Mouse (Mus musculus) adrenal gland, postnatal 36 days (tissue): ENCODE measurements at regions not wholly inside any gene's neighbourhood (a gene's known extent, or its start where the extent isn't known, plus 50 kb on each side); places are given as distances from the start of the nearest gene placed in this dataset.

ENCODE experiments used
- DNase-seq, 2 experiments: peaks; one replicate each; pipeline ENCODE4 v3.0.0; 2021; ENCODE audit warnings: mixed read lengths in 1 of 2

DNA sequence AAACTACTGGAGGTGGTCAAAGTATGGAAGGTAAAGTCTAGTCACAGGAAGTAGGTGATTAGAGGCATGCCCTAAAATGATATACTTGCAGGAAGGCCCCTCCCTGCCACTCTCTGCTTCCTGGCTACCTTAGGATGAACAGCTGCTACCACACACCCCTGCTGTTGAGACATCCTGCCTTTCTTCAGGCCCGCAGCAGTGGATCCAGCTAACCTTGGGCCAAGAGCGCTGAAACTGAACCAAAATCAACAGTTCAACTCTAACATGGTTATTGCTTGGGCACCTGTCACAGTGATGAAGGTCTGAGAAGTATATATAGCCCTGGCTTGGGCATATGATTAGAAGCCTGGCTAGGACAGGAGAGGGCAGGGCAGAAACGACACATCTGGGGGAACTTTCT, 352.4 kb downstream of the Prdm2 start:
- no peak for DNase-seq

DNA sequence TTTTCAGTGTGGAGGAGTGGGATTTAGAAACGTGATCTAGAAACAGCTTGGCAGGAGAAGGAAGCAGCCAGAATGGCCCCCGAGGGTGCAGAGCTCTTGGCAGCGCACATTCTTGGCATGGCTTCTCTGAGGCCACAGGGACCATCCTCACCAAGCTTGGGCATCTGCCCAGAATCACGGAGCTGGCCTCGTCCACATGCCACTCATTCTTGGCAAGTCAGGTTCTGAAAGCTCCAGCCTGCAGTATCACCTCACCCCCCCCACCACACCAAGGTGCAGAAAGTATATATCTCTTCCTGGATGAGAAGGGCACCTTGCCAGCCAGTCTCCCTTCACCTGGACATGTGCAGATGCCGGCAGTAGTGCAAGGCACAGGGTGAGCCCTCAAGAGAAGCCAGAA, 356.2 kb downstream of the Prdm2 start:
- DNase-seq = peak; percentile 70 to 76

DNA sequence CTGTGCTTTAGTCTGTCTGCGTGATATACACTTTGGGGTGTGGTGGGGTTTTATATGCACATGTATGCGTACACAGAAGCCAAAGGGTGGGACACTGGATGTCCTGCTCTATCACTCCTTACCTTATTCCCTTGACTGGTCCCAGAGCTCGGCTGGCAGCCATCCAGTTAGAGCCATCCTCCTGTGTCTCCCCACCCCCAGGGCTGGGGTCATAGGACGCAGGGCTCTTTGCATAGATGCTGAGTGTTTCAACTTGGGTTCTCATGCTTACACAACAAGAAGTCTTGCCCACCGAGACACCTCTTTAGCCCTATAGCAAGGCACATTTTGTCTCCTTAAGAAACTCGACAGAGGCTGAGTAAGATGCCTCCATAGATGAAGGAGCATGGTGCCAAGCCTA, 357.2 kb downstream of the Prdm2 start:
- DNase-seq = no peak

DNA sequence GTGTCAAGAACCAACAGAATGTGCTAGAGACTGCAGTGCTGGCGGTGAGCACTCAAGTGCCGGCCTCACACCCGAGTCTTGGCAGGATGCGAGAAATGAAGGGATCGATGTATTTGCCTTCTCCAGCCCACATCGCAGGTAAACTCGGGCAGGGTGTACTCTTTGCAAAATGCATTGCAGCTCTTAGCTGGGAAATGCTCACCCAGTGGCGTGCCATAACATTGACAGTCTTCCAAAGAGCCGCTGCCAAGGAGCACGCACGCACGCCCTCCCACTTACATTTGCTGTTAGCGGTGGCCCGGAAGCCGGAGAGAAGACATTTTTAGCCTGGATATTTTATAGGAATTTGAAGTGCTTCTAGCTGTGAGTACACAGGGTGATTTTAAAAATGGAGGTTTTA, 358.9 kb downstream of the Prdm2 start:
- no peak for DNase-seq

DNA sequence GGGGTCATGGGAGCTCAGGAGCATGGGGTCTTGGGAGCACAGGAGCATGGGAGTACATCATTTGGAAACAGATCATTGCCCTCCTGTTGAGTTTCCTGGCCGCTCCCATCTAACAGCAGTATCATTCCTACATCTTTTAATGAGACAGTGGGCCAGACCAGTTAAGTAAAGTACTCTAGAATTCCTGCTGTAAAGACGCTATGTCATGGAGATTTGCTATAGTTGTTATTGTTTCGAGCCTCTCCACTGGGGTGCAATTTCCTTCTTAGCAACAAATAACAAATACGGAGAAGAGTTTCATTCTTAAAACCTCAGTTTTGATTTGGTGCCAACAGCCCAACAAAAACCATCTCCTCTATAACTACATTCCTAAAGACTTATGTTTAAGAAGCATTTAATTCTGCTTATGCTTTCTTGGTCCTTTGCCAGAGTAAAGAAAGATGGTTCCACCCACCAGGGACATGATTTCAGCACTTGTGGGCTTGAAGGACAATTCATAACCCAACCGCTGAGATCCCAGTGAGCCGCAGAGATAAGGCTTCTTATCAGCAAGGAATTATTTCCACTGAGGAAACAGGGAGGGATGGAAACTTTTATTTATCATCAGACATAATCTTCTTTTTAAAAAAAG, 367.6 kb downstream of the Prdm2 start:
- DNase-seq = no peak

DNA sequence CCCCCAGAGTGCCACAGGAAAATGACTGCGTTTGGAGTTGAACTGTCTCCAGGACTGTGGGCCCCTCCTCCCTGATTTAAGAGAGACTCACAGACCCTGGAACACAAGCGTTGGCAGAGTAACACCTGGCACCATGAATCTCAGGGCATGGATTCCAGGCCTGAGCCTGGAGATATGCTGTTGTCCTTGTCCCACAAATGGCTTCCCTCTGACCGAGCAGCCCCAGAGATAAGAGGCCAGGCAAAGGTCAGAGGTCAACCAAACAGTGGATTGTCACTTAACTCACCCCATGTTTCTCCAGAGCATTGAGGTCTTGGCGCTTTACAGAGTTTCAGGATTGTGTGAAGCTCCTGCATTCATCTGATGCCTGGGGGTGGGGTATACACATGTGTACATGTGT, 373.3 kb downstream of the Prdm2 start:
- DNase-seq = no peak

DNA sequence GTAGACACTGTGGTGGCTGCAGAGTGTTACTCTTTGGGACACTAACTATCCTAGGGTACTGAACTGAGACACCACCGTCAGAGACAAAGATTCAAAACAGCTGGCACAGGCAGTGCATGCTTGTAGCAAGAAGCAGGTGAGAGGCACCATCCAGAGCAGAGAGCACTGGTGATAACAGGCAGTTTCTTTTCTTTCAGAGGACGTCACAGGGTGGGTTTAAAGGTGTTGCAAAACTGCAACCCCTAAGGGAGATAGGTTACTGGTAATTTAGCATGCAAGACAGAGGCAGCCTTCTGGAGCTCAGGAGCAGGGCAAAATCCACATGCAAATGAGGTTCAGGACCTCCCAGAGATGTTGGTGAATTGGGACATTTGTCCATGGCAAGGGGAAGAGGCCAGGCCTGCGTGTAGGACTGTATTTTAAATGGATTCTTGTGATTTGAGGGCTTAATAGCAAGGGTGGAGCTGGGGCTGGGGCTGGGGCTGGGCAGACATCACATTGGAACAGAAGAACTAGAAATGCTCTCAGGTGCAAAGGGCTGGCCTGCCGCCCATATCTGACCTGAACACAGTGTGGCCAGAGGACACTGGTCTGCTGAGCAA, 374.3 kb downstream of the Prdm2 start:
- DNase-seq = no peak

DNA sequence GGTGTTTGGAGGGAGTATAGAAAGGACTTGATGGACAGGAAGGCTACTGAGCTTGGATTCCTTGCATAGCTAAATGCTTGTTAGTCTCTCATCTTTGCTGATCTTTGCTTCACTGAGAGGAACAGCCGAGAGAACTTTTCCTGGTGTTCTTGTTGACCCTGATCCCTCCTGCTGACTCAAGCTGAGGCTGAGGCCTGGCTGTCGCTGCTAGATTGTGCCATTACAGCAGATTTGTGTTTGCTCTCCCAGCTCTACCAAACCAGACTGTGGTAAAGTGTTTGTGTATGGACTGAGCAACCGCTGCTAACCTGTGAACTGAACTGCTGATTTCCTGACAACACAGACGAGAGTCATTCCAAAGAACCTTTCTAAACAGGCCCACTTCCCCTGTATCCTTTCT, 375.2 kb downstream of the Prdm2 start:
- DNase-seq = no peak

DNA sequence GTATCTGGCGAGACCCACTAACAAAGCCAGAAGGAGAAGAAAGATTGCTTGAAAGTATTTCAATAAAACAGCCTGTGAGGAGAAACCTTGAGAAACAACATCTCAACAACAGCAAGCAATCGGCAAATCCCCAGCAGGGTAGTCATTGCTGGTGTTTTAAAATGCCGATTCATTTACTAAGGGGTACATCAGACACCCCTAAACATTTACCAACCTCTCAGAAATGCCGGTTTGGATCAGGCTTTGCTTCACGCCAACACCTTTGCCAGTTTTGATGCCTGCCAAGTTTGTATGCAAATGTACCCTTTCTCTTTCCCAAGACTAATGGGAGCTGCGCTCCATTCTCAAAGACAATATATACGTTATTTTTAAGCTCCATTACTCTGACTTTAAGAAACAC, 383.1 kb downstream of the Prdm2 start:
- no peak for DNase-seq

DNA sequence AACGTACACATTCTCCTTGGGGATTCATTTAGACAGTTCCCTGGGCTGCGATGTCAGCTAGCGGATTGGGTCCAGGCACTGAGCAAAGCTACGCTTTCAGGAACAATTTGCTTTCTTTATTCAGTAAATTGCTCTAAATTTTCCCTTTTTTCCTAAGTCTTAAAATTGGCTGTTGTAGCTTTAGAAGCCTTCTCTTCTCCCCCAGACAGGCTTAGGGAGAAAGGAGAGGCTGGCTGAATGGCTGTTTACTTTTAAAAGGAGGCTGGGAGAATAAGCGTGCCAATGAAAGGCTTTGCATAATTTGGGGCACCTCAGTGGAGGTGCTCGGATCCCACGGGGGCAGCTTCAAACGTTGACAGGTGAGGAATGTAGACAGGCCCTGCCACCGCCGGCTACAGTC, 383.8 kb downstream of the Prdm2 start:
- no peak for DNase-seq

DNA sequence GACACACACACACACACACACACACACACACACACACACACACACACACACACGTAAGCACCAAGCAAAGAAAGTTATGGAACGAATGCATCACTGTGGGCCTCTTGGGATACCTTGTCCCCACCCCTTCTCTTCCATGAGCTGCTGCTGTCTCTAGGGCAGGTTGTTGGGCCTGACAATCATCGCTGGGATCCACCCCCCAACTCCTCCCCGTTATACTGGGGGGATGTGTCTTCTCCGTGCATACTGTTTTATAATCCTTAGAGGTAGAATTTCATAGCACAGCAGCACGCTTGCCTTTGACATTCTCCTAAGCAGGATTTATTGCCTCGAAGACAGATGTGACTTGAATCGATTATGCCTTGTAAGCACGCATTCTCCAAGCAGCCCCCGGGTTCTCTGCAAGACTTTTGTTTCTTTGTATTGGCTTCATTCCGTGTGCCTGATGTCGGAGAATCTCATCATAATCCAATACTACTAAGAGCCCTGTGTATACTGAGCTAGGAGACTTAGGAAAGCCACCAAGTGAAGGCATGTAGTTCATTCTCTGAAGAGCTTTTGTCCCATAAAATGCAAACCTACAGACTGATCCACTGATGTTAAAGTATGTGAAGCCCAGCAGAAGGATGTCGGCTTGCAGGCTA, 386.4 kb downstream of the Prdm2 start:
- DNase-seq = peak in 1 of 2 experiments; percentile 10

DNA sequence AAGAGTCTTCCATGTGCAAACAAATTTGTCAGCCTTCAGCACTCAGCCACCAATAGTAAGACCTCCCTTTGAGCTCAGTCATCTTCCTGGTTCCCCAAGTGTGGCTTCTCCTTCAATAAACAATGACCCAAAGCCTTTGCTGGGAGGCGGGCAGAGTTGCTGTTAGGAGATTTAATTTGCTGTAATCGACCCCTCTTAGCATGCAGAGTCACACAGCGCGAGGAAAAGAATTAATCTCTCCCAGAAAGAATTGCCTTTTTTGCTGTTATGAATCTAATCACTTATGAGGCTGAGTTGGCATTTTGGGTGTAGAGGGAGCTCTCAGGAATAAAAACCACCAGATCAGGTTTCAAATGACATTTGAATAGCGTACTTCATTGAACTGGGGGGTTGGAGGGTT, 387.0 kb downstream of the Prdm2 start:
- DNase-seq = no peak

DNA sequence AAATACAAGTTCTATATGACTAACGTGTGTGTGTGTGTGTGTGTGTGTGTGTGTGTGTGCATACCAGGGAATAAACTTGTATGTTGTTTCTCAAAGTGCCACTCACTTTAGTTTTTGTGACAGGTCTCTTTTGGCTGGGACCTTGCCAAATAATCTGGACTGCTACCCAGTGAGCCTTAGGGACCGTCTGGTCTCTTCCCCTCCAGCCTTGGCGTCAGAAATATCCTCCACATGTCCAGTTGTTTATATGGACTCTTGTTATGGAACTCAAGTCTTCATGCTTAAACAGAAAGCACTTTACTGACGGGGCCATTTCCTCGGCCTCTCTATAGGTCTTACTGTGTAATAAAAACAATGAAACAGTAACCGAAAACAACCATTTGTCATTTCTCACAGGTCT, 394.4 kb downstream of the Prdm2 start:
- DNase-seq = no peak

DNA sequence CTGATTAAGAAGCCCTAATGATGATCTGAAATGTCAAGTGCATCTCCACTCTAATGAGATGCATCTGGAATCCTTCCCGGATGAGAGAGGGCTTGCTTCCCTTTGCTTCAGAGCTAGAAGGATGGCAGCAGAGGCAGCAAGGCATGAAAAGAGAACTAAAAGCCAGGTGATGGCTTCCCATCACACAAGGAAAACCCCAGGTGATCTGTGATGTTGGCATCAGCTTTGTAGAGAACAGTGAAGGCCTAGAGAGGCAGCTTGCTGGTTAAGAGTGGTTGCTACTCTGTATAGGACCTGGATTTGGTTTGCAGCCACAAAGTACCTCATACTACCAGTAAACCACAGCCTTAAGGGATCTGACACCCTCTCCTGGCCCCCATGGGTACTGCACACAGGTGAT, 395.8 kb downstream of the Prdm2 start:
- DNase-seq = no peak

DNA sequence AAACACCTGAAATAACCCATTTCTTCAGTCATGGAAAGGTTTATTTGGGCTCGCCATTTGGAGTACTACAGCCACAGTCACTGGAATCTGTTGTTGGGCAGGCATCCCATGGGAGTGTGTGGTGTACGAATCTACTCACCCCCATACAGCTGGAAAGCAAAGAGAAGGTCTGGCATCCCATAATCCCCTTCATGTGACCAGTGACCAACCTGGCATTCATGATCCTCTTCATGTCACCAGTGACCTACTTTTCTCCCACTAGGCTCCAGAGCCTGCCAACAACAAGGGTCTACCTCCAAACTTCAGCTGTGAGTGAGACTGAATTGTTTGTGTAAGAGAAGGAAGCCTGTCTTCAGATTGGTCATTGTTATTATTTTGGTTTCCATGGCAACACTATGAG, 409.0 kb downstream of the Prdm2 start:
- DNase-seq = no peak

DNA sequence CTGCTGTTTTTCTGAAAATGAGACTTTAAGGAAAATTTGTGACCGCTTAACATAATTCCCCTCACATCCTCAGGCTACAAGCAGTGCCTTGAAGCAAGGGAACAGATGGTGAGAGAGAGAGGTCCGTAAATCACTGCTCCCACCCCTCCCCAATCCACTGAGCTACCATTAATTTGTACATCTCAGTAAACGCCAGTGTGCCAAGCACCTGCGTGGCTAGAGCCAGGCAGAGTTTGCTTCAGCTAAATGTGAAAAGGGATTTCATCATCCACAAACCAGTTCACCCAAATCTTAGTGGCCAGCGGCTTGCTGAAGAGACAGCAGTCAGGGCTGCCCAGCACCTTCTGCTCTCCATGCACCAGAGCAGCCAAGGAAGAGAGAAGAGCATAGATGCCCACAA, 413.5 kb downstream of the Prdm2 start:
- DNase-seq = no peak

DNA sequence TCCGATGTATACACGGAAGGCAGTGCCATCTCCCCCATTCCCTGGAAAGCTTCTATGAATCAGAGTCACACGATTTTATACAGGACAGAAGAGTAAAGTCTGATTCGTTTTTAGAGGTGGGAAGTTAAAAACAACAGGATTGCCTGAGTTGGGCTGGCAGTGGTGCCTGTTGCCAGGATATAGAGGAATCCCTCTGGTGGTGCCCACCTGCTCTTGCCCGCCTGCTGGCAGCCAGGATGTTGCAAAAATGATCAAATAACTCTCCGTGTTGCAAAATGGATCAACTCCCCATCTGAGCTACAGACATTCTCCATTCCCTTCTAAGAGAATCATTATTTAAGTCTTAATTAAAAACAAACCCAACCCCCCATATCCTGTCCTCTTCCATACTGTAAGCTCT, 414.0 kb downstream of the Prdm2 start:
- no peak for DNase-seq

DNA sequence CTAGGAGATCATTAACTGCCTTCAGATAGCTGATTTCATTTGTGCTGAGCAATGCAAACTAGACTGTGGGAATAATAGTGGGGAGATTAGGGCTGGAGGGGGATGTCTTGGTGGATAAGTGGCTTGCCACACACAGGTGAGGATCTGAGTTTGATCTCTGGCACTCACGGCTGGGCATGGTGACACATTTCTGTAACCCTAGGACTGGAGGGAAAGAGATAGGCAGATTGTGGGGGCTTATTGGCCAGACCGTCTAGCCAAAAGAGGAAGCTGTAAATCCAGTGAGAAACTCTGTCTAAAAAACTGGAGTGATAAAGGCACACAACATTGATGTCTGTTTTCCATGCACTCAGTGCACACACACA, 420.2 kb downstream of the Prdm2 start:
- no peak for DNase-seq

DNA sequence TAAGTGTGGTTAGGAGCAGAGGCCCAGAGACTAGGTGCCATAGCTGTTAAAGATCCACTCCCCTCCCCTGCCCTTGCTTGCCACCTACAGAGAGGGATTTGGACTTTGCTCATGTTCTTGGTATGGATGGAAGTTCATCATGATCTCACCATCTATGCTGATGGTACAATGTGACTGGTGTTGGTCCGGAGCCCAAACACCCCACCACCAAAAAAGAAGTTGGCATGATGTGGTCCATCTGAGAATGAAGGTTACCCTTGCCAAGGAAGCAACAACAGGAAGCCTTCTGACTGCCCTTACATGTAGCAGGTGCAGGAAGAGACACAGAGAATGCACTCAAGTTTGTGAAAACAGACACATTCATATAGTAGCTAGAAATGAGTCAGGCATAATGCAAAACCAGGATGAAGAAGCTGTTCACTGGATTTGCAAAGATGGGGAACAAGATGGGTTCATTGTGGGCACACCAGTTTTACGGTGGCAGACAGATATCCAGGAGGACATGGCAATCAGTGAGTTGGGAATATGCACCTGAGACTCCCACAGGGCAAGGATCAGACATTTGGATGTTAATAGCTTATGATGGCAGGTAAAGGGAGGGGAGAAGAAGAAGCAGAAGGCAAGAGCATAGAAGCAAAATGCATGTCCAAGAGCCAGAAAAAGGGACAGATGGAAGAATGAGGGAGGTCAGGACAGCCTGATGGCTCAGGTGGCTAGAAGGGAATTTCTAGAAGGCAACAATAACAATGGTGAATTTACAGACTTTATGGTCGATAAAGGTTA, 420.8 kb downstream of the Prdm2 start:
- no peak for DNase-seq

DNA sequence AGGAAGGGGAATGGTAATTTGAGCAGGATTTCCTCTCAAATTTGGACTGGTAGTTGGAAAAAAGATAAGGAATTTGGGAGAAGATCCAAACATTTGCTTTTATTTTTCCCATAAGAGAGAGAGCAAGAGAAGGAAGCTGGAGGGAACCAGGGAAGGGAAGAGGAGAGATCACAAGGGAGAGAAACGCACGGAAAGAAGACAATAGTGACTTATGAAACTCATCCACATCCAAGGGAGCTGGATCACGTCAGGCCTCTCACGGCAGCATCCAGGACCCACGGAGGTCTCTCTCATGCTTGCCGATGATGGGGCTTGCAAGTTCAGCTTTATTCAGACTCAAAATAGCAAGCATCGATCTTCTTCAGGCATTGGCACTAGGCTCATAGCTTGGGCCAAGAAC, 423.7 kb downstream of the Prdm2 start:
- DNase-seq = no peak

DNA sequence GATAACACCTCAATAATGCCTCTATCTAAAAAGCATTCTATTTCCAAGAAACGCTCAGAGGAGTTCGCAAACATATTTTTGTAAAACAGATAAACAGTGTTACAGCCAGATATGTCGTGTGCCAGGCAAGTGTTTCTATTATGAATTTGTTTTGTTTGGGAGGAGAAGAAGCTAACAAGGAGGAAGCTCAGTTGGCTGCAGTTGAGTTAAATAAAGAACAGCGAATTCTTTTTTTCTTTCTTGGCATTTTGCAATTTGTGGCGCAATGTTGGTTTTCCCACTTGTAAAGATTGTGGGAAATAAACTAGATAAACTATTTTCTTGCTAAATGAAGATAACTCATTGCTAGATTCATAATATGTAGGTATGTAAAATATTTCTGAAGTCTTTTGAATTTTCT, 427.4 kb downstream of the Prdm2 start:
- no peak for DNase-seq

DNA sequence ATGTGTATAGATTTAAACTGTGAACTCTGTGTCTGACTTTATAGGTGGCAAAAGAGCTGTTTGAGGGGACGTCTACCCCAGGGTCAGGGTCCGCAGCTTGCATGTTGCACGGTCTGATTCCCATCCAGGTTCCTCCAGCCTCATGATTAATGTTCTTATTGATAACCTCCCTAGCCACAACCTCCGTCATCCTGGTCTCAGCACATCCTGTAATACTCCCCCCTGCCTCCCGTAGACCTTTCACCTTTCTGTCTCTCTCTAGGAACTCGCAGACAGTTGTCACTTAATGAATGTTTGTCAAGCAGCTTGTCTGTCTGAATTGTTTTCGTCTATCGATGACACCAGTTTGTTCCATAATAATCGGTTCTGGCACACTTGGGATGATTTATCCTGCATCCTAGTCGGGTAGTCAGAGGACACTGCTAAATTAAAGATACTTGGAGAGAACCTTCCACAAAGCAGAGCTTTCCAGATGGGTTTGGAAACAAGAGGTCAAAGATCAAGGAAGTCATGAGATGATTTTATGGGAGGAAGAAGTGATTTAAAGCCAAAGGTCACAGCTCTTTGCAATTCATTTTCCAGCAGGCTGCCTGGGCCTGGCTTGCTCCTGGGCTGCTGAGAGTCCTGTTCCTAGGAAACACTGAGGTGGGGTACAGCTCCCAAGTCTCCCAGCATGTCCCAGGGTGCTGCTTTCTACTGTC, 435.9 kb downstream of the Prdm2 start:
- no peak for DNase-seq

DNA sequence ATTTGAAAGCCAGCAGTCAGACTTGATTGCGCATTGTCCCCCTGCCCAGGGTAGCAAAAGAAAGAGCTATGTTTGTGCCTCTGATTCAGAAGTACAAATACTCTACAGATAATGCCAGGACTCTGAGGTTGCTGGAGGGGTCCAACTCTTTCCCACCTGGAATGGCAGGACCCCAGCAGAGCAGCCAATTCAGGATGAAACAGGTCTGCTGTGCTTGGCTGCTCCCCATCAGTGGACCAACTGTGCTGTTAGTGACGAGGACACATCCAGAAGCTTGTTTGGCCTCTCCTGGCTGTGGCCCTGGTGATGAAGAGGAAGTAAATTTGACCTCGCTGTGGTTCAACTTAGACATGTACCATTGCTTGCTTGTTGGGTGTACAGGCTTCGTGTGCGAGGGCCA, 437.8 kb downstream of the Prdm2 start:
- no peak for DNase-seq
